Mouse (Mus musculus) erythroblast, embryonic 14.5 days (primary cell): ENCODE measurements around the gene Vav1.

Experiments used
- GATA1 ChIP-seq: IDR thresholded peaks from 2 replicates; pipeline ENCODE4 v1.6.1; 2012; ENCODE audit warnings: low read length, inconsistent platforms, mixed read lengths
- TAL1 ChIP-seq: IDR thresholded peaks from 3 replicates; pipeline ENCODE4 v1.6.1; 2012; ENCODE audit warnings: low read length, inconsistent platforms, mixed read lengths

DNA sequence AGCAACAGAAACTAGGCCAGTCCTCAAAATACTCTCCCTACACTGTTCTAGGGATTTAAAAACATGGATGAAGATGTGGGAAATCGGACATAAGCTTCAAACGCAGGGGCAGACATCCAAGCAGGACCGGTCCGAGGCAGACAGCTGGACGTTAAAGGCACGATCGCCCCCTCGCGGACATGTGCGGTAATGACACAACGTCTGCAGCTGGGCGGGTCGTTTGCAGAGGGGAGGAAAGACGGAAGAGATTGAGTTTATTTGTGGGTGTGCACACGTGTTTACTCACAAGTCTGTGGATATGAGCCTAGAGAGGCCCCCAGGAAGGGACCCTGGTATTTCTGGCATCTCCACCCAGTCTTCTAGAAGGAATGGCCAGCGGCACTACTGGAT is 55.9 kb downstream of the Vav1 start:
- no peak for TF ChIP-seq GATA1
- no peak for TF ChIP-seq TAL1
